Mouse (Mus musculus) hindbrain, embryonic 16.5 days (tissue): Measurements from ENCODE around the gene Prkd1. TPM values are rescaled to one million over a fixed set of nuclear protein-coding genes. Genes with fewer than 3 reads are reported as not detected.
"Not testable (repeated sequence)": the region's sequence is repeated elsewhere in the genome, so short reads cannot be mapped to it uniquely, and the experiment has no call there.

Experiments used
- ATAC-seq: fragments of 200-750 bp; cut with Nextera tagmentation; 2 replicates; pipeline ENCODE4 v1.8.0; 2017; ENCODE audit warnings: moderate TSS enrichment, moderate library complexity
- H3K27ac ChIP-seq: fragments of 300-500 bp; sonication (generic); 2 replicates; pipeline ENCODE4 v1.5.1; 2014; ENCODE audit warnings: low read depth, mild to moderate bottlenecking, control low read depth, low read length, moderate library complexity
- H3K27me3 ChIP-seq: fragments of 300-500 bp; sonication (generic); replicated peaks from 2 replicates; pipeline ENCODE4 v1.6.1; 2014; ENCODE audit warnings: low read length; ENCODE audit not compliant: control insufficient read depth, insufficient read depth
- H3K36me3 ChIP-seq: fragments of 300-500 bp; sonication (generic); 2 replicates; pipeline ENCODE4 v1.6.1; 2014; ENCODE audit warnings: mild to moderate bottlenecking, low read length, moderate library complexity, mixed read lengths; ENCODE audit not compliant: control insufficient read depth, insufficient read depth
- H3K4me1 ChIP-seq: fragments of 300-500 bp; sonication (generic); 2 replicates; pipeline ENCODE4 v1.6.1; 2014; ENCODE audit warnings: low read depth, low read length; ENCODE audit not compliant: control insufficient read depth, insufficient read depth
- H3K4me2 ChIP-seq: fragments of 300-500 bp; sonication (generic); 2 replicates; pipeline ENCODE4 v1.6.1; 2014; ENCODE audit warnings: mild to moderate bottlenecking, low read length, control low read depth, moderate library complexity
- H3K4me3 ChIP-seq: fragments of 300-500 bp; sonication (generic); 2 replicates; pipeline ENCODE4 v1.5.1; 2014; ENCODE audit warnings: mild to moderate bottlenecking, low read length, control low read depth, moderate library complexity
- H3K9ac ChIP-seq: fragments of 300-500 bp; sonication (generic); 2 replicates; pipeline ENCODE4 v1.6.1; 2014; ENCODE audit warnings: low read depth, mild to moderate bottlenecking, control low read depth, low read length, moderate library complexity
- H3K9me3 ChIP-seq: fragments of 300-500 bp; sonication (generic); 2 replicates; pipeline ENCODE4 v1.6.1; 2014; ENCODE audit warnings: mild to moderate bottlenecking, low read length, moderate library complexity; ENCODE audit not compliant: control insufficient read depth
- WGBS: fragments of 180-500 bp; shearing (Covaris S2); extraction: QIAGEN DNeasy Blood & Tissue Kit; methylation state at CpG from one replicate; pipeline ENCODE4 v1.1.7; 2014; 5-methylcytosine and 5-hydroxymethylcytosine counted together
- polyA plus RNA-seq: library from polyadenylated mRNA; unstranded; fragments of >200 nt; fragmentation: Nextera tagmentation; extraction: Ambion mirVana; gene quantifications from 2 replicates; pipeline ENCODE4 v1.2.1, GENCODE M21; 2015

The Prkd1 gene
- 1.7 and 2.2 TPM in 2 replicates for polyA plus RNA-seq

DNA sequence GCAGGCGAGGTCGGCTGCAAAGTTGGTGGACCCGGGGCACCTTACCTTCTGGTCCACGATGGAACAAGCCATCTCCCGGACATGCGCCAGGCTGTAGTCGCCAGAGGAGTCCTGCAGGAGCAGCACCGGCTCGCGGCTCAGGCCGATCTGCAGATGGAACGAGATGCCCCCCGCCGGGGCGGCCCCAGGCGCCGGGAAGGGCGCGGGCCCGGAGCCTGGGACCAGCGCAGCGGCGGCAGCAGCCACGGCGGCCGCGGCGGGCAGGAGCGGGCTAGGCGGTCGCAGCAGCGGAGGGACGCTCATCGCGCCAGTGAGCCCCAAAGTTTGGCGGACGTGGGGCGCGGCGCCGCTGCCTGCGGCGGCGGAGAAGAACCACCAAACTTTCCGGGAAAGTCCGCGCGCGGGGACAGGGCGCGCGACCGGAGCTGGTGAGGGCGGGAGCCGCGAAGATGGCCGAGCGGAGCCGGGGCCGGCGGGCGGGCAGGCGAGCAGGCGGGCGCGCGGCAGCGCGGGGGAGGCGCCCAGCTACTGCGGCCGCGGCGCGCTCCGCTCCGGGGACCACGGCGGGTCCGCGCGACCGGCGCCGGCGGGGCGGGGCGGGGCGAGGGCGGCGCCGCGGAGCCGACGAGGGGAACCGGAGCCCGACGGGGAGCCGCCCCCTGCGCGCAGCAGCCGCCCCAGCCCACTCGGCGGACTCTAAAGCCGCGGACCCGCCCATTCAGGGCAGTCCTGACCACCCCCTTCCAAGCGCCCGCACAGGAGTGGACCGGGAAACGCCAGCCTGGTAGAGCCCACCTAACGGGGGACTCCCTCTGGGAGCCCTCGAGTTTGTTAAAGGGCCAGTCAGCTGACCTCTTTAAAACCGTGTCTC is at the start of gene Prkd1:
Gene Prkd1, minus strand, starts transcription at position 428 of the 871 bp plus-strand sequence.
- under 1% methylated on average over 74 of the region's 114 CpGs for WGBS
- H3K36me3 ChIP-seq: no peaks in the 10 kb centered on the region
- peak within 1 kb of the TSS; percentile 98 for H3K4me2 ChIP-seq
- H3K9me3 ChIP-seq: no peaks in the 10 kb centered on the region
- peaks cover 6% of the 10 kb centered on the region for H3K4me1 ChIP-seq
- H3K27ac ChIP-seq: peak within 1 kb of the TSS; percentile 57
- peak within 1 kb of the TSS; percentile 94 for H3K4me3 ChIP-seq
- H3K9ac ChIP-seq: peak within 1 kb of the TSS; percentile 82
- H3K27me3 ChIP-seq: peaks cover 2% of the 10 kb centered on the region; the same call in 1 of the 2 replicates
- peak; percentile 96 for ATAC-seq

DNA sequence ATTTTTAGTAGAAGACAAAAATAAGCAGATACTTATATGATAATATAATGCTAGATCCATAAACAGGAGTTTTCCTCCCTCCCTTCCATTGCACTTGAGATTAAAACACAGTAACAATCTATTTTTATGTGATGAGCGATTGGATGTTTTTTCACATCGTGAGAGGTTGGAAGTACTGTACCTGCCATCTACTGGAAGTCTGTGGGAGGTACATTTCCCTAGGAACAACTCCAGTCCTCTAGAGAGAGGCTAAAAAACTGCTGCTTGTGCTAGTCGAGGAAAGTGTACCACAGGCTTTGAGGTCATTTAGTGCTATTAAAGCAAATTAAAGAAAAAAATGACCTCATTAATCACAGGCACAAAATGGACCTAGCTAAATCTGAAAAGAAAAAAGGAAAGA is 48.6 kb upstream of the Prkd1 start:
- peak; percentile 75 for ATAC-seq
- no peaks in the 10 kb centered on the region for H3K4me1 ChIP-seq
- no peak overlapping the region for H3K27ac ChIP-seq
- H3K9ac ChIP-seq: no peak overlapping the region
- no peaks in the 10 kb centered on the region for H3K9me3 ChIP-seq
- H3K4me2 ChIP-seq: no peak overlapping the region
- WGBS: 19% methylated on average over 3 of the region's 3 CpGs
- H3K36me3 ChIP-seq: no peaks in the 10 kb centered on the region
- no peaks in the 10 kb centered on the region for H3K27me3 ChIP-seq
- no peak overlapping the region for H3K4me3 ChIP-seq

GRCm38 (mm10) chr12:50648176-50648670 is 675 bp downstream of the Prkd1 start:
- 2% methylated on average over 13 of the region's 16 CpGs for WGBS
- no peaks in the 10 kb centered on the region for H3K9me3 ChIP-seq
- no peak overlapping the region; the same call in 1 of the 2 replicates for H3K27ac ChIP-seq

DNA sequence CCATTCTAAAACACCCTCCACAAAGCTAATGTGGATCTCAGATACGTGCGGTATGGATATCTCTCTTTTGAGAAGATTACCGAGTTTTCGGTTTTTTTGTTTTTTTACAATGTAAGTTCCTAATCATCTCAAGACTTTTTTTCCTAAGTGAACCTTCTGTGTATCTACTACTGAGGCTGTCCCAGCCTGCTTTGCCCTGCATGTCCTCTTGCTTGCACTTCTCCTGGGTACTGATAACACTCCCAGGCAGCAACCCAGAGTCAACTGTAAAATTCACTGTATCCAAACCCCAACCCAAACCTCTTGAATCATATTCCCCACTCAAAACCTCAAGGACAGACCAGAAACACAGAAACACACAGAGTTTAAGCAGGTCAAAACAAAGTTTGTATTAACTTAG is 2.0 kb downstream of the Prkd1 start:
- no peaks in the 10 kb centered on the region for H3K9me3 ChIP-seq

More at GRCm38 (mm10) chr12:50648176-50648670, 675 bp downstream of the Prkd1 start:
- Histone ChIP-seq H3K4me2 (peak overlapping the region; percentile 98), H3K36me3 (no peaks in the 10 kb centered on the region), H3K4me1 (peaks cover 6% of the 10 kb centered on the region), H3K27me3 (peaks cover 2% of the 10 kb centered on the region; the same call in 1 of the 2 replicates), H3K9ac (peak overlapping the region; percentile 82), H3K4me3 (peak overlapping the region; percentile 94)
- peak; percentile 7 for ATAC-seq

GRCm38 (mm10) chr12:50642671-50643070 is 6.2 kb downstream of the Prkd1 start:
- Histone ChIP-seq H3K36me3 (no peaks in the 10 kb centered on the region), H3K4me1 (peaks cover under 1% of the 10 kb centered on the region), H3K4me2 (no peak overlapping the region), H3K27ac (no peak overlapping the region), H3K9ac (no peak overlapping the region), H3K27me3 (no peaks in the 10 kb centered on the region; the same call in 1 of the 2 replicates), H3K9me3 (no peaks in the 10 kb centered on the region), H3K4me3 (no peak overlapping the region)
- no peak for ATAC-seq
- WGBS: 87% methylated on average over 5 of the region's 5 CpGs

More for the DNA sequence above, 2.0 kb downstream of the Prkd1 start:
- Histone ChIP-seq H3K27ac (no peak overlapping the region), H3K9ac (no peak overlapping the region), H3K4me3 (no peak overlapping the region), H3K4me1 (peaks cover 6% of the 10 kb centered on the region), H3K4me2 (no peak overlapping the region), H3K27me3 (peaks cover 2% of the 10 kb centered on the region; the same call in 1 of the 2 replicates), H3K36me3 (no peaks in the 10 kb centered on the region)
- WGBS: 94% methylated on average over 4 of the region's 4 CpGs
- no peak for ATAC-seq

- ATAC-seq: no peak
- WGBS: 90% methylated on average over 4 of the region's 4 CpGs
- no peaks in the 10 kb centered on the region for H3K27me3 ChIP-seq
- H3K27ac ChIP-seq: no peak overlapping the region
- H3K9me3 ChIP-seq: no peaks in the 10 kb centered on the region
- no peak overlapping the region for H3K4me3 ChIP-seq
- no peak overlapping the region for H3K9ac ChIP-seq
- no peaks in the 10 kb centered on the region for H3K36me3 ChIP-seq
- no peaks in the 10 kb centered on the region for H3K4me1 ChIP-seq
- H3K4me2 ChIP-seq: no peak overlapping the region
Observed at GRCm38 (mm10) chr12:50640171-50640570, 8.7 kb downstream of the Prkd1 start.

DNA sequence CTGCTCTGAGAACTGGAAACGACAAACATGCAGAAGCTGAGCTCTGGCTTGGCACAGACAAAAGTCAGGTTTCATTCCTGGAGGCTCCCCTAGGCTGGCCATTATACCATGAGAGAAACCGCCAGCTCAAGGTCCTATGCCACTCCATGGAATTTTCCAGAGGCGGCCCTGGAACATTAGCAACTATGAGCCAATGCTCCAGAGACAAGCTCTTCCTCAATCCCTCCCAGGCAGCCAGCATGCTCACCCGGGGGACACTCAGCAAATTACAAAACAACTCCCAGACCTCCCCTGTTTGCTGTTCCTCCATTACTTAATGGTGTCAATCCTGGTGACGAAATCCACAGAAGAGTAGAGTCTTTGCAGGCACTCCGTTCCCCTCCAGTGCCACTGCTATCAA is 14.5 kb downstream of the Prkd1 start:
- WGBS: 87% methylated on average over 6 of the region's 6 CpGs
- H3K9ac ChIP-seq: no peak overlapping the region
- H3K4me2 ChIP-seq: no peak overlapping the region
- no peak overlapping the region for H3K27ac ChIP-seq
- no peak for ATAC-seq
- H3K27me3 ChIP-seq: no peaks in the 10 kb centered on the region
- no peak overlapping the region for H3K4me3 ChIP-seq
- no peaks in the 10 kb centered on the region for H3K4me1 ChIP-seq
- no peaks in the 10 kb centered on the region for H3K36me3 ChIP-seq
- no peaks in the 10 kb centered on the region for H3K9me3 ChIP-seq

GRCm38 (mm10) chr12:50626100-50626499 is 22.8 kb downstream of the Prkd1 start:
- not testable (repeated sequence) for H3K9me3 ChIP-seq, H3K4me1 ChIP-seq, H3K4me3 ChIP-seq, H3K27me3 ChIP-seq, ATAC-seq, H3K9ac ChIP-seq, H3K4me2 ChIP-seq, H3K36me3 ChIP-seq, H3K27ac ChIP-seq
- whole genome bisulfite sequencing: 40% methylated on average over 1 of the region's 2 CpGs

GRCm38 (mm10) chr12:50624175-50624574 is 24.7 kb downstream of the Prkd1 start:
- H3K4me2 ChIP-seq: no peak overlapping the region
- H3K9me3 ChIP-seq: no peaks in the 10 kb centered on the region
- no peaks in the 10 kb centered on the region for H3K4me1 ChIP-seq
- H3K27me3 ChIP-seq: no peaks in the 10 kb centered on the region
- no peaks in the 10 kb centered on the region for H3K36me3 ChIP-seq
- H3K9ac ChIP-seq: no peak overlapping the region
- 55% methylated on average over 4 of the region's 4 CpGs for WGBS
- ATAC-seq: no peak
- H3K27ac ChIP-seq: no peak overlapping the region
- no peak overlapping the region for H3K4me3 ChIP-seq
